Mouse (Mus musculus) stomach, embryonic 14.5 days (tissue): Measurements from ENCODE around the gene Dppa1. TPM values are rescaled to one million over a fixed set of nuclear protein-coding genes. Genes with fewer than 3 reads are reported as not detected.

ENCODE experiments used
- ATAC-seq: fragments of 200-750 bp; cut with Nextera tagmentation; 2 replicates; pipeline ENCODE4 v1.8.0; 2017; ENCODE audit warnings: low read depth, moderate TSS enrichment; ENCODE audit not compliant: insufficient number of reproducible peaks, insufficient read depth, low FRiP score
- H3K27ac ChIP-seq: fragments of 300-500 bp; sonication (generic); 2 replicates; pipeline ENCODE4 v1.5.1; 2014; ENCODE audit warnings: mild to moderate bottlenecking, low read length, moderate library complexity, mixed read lengths
- H3K27me3 ChIP-seq: fragments of 300-500 bp; sonication (generic); 2 replicates; pipeline ENCODE4 v1.6.1; 2014; ENCODE audit warnings: low read length, control low read depth, mixed read lengths; ENCODE audit not compliant: control insufficient read depth, insufficient read depth
- H3K36me3 ChIP-seq: fragments of 300-500 bp; sonication (generic); 2 replicates; pipeline ENCODE4 v1.6.1; 2014; ENCODE audit warnings: mild to moderate bottlenecking, control low read depth, low read length, moderate library complexity, mixed read lengths; ENCODE audit not compliant: control insufficient read depth, insufficient read depth
- H3K4me1 ChIP-seq: fragments of 300-500 bp; sonication (generic); 2 replicates; pipeline ENCODE4 v1.6.1; 2014; ENCODE audit warnings: low read length, control low read depth, mixed read lengths; ENCODE audit not compliant: control insufficient read depth, insufficient read depth
- H3K4me2 ChIP-seq: fragments of 300-500 bp; sonication (generic); replicated peaks from 2 replicates; pipeline ENCODE4 v1.6.1; 2014; ENCODE audit warnings: low read depth, low read length, control low read depth
- H3K4me3 ChIP-seq: fragments of 300-500 bp; sonication (generic); 2 replicates; pipeline ENCODE4 v1.5.1; 2014; ENCODE audit warnings: low read depth, low read length, control low read depth
- H3K9ac ChIP-seq: fragments of 300-500 bp; sonication (generic); replicated peaks from 2 replicates; pipeline ENCODE4 v1.6.1; 2014; ENCODE audit warnings: low read depth, mild to moderate bottlenecking, control low read depth, low read length, moderate library complexity, mixed read lengths
- H3K9me3 ChIP-seq: fragments of 300-500 bp; sonication (generic); 2 replicates; pipeline ENCODE4 v1.6.1; 2016; ENCODE audit warnings: low read depth, low read length, control low read depth; ENCODE audit not compliant: control insufficient read depth
- WGBS: fragments of 180-500 bp; shearing (Covaris S2); extraction: QIAGEN DNeasy Blood & Tissue Kit; methylation state at CpG from one replicate; pipeline ENCODE4 v1.1.7; 2014; 5-methylcytosine and 5-hydroxymethylcytosine counted together
- polyA plus RNA-seq: library from polyadenylated mRNA; unstranded; fragments of >200 nt; fragmentation: Nextera tagmentation; extraction: Ambion mirVana; gene quantifications from 2 replicates; pipeline ENCODE4 v1.2.1, GENCODE M21; 2014

The Dppa1 gene
- polyA plus RNA-seq, 1 experiment from 2014 or later: not detected

DNA sequence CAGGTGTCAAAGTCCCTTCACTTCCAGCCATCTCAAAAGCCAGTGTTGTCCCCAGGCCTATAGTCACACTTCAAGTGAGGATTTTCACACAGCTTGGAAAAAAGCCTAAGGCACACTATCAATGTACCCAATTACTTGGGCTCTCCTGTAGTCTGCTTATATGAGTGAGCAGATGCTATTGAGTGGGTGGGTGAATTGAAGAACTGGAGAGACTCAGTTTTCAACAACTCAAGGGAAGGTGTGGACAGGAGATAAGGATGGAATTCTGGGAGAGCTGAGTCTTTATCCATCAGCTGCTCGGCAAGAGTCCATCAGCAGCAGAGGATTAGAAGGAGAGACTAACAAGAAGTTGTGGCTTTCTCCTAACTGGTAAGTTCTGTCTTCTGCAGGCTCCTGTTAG is 57.7 kb downstream of the Dppa1 start, which contains the start of gene BC053393:
BC053393 (plus strand) TSS at position 210 of the 400 bp plus-strand sequence.
- H3K4me1 ChIP-seq: no peaks in the 10 kb centered on the region
- H3K27me3 ChIP-seq: no peaks in the 10 kb centered on the region
- no peak within 1 kb of the TSS for H3K9ac ChIP-seq
- H3K4me2 ChIP-seq: no peak within 1 kb of the TSS
- H3K4me3 ChIP-seq: no peak within 1 kb of the TSS
- ATAC-seq: no peak
- WGBS: 50% methylated on average over 1 of the region's 1 CpGs
- no peak within 1 kb of the TSS for H3K27ac ChIP-seq
- no peaks in the 10 kb centered on the region for H3K36me3 ChIP-seq
- no peaks in the 10 kb centered on the region for H3K9me3 ChIP-seq

DNA sequence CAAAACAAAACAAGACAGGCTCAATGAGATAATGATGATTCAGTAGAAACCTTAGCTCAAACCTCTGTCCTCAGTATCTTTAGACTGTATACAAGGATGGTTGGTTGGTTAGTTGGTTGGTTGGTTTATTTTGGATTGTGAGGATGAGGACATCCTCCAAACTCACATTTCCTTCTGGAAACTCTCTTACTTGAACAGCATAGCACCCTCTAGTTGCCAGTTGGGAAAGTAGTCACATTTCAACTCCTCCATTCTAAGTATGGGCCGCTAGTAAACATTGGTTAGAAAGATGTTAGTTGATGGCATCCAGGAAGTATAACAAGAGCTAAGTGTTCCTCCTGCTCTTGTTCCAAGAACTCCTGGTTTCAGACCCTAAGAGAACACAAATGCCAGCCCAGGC is 60.0 kb downstream of the Dppa1 start:
- no peak overlapping the region for H3K4me3 ChIP-seq
- H3K4me1 ChIP-seq: no peaks in the 10 kb centered on the region
- no peaks in the 10 kb centered on the region for H3K27me3 ChIP-seq
- no peak overlapping the region for H3K9ac ChIP-seq
- WGBS: 82% methylated on average over 1 of the region's 1 CpGs
- no peak for ATAC-seq
- H3K9me3 ChIP-seq: no peaks in the 10 kb centered on the region
- H3K27ac ChIP-seq: no peak overlapping the region
- H3K4me2 ChIP-seq: no peak overlapping the region
- H3K36me3 ChIP-seq: no peaks in the 10 kb centered on the region

DNA sequence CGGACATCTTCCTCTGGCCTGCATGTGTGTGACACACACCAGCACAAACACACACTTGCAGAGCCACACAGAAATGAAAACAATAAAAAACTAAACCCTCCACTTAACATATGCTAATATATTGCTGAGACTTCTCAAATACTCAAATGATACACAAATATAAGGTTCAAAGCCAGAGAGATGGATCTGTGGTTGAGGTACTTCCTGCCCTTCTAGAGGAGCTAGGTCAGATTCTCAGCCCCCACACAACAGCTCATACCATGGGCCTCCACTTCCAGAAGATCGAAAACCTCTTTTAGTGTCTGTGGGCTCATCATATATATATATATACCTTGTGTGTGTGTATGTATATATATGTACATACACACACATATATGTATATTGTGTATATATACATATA is 63.1 kb downstream of the Dppa1 start:
- Histone ChIP-seq H3K9me3 (no peaks in the 10 kb centered on the region), H3K4me1 (no peaks in the 10 kb centered on the region), H3K36me3 (no peaks in the 10 kb centered on the region), H3K9ac (no peak overlapping the region), H3K4me2 (no peak overlapping the region), H3K27ac (no peak overlapping the region), H3K27me3 (no peaks in the 10 kb centered on the region), H3K4me3 (no peak overlapping the region)
- WGBS: 97% methylated on average over 2 of the region's 2 CpGs
- no peak for ATAC-seq

DNA sequence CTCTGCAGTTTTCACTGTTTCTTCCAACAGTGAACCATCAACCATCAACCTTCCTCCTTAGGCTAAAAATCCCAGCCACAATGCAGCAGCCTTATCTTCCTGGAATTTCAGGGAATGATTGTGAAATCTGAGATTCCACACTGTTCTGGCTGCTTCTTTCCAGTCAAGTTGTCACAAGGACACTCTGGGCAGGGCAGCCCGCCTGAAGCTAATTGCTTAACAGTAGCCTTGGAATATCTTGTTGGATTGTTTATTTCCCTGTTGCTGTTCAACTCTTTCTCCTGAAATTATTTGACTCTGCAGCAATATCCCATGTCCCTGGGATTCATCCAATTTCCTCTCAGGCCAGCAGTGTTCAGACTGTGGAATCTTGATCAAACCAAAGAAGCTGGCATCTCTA is 64.4 kb downstream of the Dppa1 start:
- Histone ChIP-seq H3K27ac (no peak overlapping the region), H3K4me3 (no peak overlapping the region), H3K4me2 (no peak overlapping the region), H3K9ac (no peak overlapping the region), H3K27me3 (no peaks in the 10 kb centered on the region), H3K36me3 (no peaks in the 10 kb centered on the region), H3K9me3 (no peaks in the 10 kb centered on the region), H3K4me1 (no peaks in the 10 kb centered on the region)
- WGBS: 67% methylated on average over 1 of the region's 1 CpGs
- ATAC-seq: no peak

DNA sequence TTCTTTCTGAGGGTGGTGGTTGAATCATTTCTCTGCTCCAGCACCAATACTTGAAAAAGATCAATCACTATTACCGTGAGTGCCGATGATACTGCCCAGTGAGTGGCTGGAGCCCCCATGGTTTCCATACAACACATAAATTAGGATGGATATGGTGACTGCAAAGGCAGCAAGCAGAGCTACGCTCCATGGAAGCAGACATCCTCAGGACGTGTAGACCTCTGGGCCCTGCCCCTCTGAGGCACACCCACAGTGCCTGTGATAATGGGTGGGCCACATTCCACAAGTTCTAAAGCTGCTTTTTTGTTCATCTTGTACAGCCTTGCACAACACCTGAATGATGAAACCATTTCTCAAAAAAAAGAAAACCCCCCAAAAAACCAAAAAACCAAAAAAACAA is 68.0 kb downstream of the Dppa1 start:
- H3K4me1 ChIP-seq: no peaks in the 10 kb centered on the region
- WGBS: 81% methylated on average over 4 of the region's 4 CpGs
- H3K9ac ChIP-seq: no peak overlapping the region
- no peaks in the 10 kb centered on the region for H3K36me3 ChIP-seq
- H3K27ac ChIP-seq: no peak overlapping the region
- no peak for ATAC-seq
- H3K27me3 ChIP-seq: no peaks in the 10 kb centered on the region
- H3K4me2 ChIP-seq: no peak overlapping the region
- H3K4me3 ChIP-seq: no peak overlapping the region
- no peaks in the 10 kb centered on the region for H3K9me3 ChIP-seq

Other genes with a start within 250 kb of the Dppa1 start
- 0.07 and 0.22 TPM in 2 replicates for gene Itk, start 239.7 kb downstream of the Dppa1 start, polyA plus RNA-seq
- not detected in 2 replicates for gene Fam71b, start 232.7 kb downstream of the Dppa1 start, polyA plus RNA-seq
- gene Med7, start 192.3 kb downstream of the Dppa1 start, polyA plus RNA-seq: 71.4 and 75.0 TPM in 2 replicates
- gene Havcr2, start 174.3 kb downstream of the Dppa1 start, polyA plus RNA-seq: 0.08 TPM in 1 of 2 replicates, not detected in the other
- gene Gm12169, start 105.0 kb downstream of the Dppa1 start, polyA plus RNA-seq: not detected in 2 replicates
- gene BC053393, start 57.7 kb downstream of the Dppa1 start, polyA plus RNA-seq: not detected in 2 replicates
- not detected in 2 replicates for gene Timd2, start 77.8 kb upstream of the Dppa1 start, polyA plus RNA-seq
- 0.32 TPM in 1 of 2 replicates, not detected in the other for gene Havcr1, start 105.8 kb upstream of the Dppa1 start, polyA plus RNA-seq
- 0.12 and 0.15 TPM in 2 replicates for gene Timd4, start 181.5 kb upstream of the Dppa1 start, polyA plus RNA-seq